Mouse (Mus musculus) thymus, postnatal 36 days (tissue): ENCODE measurements around the gene Neurl1b.

ENCODE experiments used
- DNase-seq, 2 experiments: peaks; one replicate each; pipeline ENCODE4 v3.0.0; 2022; ENCODE audit warnings: mixed read lengths in 2 of 2

The Neurl1b gene

DNA sequence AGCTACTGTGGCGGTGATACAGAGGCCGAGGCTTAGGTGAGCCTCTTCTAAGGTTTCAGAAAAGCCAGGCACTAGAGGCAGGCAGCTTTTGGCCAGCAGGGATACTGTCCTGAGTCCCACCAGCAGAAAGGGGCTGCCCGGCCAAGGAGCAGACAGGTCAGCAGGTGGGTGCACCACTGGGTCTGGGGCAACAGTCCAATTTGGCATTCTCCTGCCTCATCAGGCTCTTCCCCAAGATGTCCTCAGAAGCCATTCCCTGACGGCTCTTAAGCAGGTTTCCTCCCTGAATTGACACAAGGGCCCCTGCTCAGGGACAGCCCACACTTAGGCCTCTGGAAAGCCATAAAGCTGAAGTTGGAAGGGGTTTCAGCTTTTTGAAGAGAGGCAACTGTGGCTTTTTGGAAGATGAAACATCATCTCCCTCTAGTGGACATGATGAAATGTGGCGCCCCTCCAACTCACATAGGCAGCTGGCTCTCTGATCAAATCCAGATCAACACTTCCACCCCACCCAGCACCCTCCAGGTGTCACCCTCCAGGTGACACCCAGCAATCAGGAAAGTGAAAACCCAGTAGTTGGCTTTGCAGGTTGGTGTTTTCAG, 37.8 kb downstream of the Neurl1b start:
- DNase-seq, result peak in 1 of 2 experiments; percentile 27

DNA sequence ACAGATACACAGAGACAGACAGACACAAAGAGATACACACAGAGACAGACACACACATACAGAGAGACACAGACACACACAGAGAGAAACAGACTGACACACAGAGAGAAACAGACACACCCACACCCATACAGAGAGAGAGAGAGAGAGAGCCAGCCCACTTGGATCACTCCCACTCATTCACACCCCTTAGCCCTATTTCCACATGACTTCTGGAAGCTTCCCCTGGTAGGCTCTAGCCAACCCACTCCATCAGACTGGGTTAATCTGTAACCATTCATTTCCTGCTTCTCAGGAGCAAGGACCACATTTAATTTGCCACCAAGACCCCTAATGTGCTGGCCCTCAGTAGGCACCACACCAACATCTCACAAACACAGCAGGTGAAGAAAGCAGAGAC, 42.9 kb downstream of the Neurl1b start:
- DNase-seq, result no peak

DNA sequence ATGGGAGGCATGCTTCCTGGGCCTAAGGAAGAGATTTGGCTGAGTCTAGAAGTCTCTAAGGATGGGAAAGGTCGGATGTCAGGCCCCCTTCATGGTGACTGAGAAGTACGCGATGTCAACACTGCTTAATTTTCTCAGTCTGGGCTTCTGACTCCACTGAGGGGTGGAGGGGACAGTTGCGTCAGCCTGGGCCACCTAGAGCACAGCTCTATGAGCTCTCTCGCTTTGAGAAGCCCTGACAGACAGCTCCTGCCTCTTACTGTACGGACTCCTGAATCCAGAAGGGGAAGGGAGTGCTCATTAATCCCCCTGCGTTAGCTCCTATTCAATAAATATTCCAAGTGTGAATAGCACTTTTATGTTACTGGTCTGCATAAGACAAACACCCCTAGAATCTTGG, 43.4 kb downstream of the Neurl1b start:
- no peak for DNase-seq

DNA sequence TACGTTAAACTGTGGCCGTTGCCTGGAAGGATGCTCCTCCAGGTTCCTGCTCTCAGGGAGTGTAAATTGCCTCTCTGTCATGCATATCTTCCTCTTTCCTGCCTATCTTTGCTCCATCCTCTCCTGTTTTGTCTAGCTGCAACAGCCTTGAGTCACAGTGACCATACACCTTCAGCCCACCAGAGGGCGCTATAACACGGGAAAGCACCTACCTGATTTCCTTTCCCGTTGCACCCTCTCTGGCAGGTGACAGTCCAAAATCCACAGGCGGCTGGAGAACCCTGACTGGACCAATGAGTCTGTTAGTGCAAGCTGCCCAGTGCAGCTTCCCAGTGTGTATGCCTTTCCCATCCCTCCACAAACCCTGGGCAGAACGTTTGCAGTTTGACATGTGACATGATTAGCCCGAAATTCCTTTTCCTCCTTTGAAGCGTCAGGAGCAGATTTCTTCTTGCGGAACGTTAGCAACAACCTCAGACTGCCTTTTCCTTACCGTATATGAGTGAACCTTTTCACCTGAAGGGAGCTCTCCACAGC, 48.1 kb downstream of the Neurl1b start:
- peak; percentile 62 to 72 for DNase-seq

DNA sequence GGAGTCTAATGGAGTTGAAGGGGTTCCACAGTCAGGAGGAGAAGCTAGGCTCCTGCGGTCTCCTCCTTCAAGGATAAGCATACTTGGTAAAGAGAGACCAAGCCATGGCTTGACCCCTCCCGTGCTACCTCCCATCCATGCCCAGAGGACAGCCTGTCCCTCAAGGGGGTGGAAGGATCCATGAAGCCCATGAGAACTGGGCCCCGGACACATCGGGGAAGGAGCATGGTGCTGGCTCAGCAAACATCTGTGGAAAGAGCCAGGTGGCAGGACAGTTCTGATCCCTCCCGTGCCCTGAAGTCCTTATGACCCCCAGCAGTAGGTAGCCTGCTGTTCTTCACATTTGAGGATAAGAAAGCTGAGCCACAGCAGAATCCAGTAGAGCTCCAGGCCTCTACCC, 48.8 kb downstream of the Neurl1b start:
- no peak for DNase-seq

DNA sequence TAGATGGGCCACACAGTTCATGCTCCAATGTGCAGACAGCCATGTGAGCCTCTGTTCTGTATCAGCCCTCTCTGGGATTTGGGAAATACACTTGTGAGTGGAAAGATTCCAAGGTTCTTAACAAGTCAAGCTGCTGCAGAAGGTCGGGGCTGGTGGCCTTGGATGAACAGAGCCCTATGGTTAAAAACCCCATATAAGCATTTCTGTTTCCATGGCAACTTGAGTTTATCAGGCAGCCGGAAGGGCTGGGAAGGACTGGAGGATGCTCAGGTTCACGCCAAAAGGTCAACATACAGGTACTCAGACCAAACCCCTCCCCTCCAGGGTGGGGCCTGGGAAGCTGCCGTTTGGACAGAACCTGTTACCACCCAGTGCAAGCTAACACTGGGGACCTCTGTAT, 49.4 kb downstream of the Neurl1b start:
- no peak for DNase-seq

DNA sequence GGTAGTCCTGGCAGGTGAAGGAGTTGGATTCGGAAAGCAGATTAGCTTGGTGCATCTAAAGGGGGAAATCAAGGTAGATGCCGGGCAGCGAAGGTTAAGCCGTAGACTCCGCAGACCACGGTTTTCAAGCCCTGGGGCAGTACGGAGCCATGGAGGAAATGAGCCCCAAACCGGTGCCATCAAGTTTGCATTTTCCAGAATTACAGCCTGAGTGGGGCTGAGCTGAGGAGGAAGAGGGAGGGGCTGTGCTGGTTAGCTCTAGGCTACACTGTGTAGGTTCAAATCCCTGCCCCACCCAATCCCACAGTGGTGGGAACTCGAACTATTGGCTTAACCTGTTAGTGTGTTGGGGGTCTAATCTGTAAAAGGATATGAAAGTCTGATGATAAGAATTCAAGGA, 49.9 kb downstream of the Neurl1b start:
- DNase-seq, result no peak

DNA sequence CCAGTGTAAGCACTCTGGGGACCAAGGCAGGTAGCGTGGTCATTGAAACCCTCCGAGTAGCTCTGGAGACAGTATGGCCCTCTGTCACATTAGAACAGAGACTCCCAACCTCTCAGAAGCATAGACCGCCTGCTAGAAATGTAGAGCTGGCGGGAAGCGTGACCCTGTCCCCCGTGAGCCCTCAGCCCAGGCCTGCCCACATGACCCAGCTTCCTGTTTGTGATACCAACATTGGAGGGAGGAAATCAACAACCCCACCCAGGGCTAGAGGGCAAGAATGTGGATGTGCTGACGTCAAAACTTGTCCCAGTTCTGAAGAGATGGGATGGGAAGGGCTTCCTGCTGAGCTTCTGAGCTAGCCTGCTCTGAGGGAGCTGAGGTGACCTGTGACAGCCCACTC, 50.3 kb downstream of the Neurl1b start:
- DNase-seq, result no peak

DNA sequence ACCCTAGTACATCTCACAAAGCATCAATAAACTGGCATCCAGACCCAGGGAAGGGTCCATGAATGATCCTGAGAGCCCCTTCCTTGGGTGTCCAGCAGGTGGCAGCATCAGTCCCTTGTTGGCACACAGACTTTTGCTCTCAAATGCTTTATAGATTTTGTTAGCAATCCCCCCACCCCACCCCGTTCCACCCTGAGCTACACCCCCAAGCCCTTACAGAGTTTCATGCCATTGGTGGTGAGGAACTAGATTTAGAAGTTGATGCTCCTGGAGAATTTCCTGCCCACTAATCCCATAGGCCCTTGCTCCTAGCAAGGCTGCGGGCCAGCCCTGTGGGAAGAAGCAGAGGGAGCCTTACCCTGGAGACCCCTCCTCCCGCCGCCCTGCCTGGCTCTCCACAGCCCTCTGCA, 52.1 kb downstream of the Neurl1b start:
- peak; percentile 70 to 74 for DNase-seq

DNA sequence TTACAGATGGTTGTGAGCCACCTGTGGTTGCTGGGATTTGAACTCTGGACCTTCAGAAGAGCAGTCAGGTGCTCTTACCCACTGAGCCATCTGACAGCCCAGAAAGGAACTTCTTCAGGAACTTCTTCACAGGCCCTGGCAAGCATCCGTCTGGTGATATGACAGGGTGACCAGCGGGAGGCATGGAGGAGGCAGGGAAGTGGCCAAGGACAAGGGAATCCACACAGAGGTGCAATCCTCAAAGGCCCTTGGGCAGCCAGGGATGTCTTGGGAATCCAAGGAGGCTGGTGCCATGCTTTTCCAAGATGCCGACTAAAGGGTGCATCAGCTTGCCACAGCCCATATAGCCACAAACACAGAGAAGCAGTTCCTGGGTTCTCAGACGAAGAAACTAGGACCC, 53.0 kb downstream of the Neurl1b start:
- no peak for DNase-seq

DNA sequence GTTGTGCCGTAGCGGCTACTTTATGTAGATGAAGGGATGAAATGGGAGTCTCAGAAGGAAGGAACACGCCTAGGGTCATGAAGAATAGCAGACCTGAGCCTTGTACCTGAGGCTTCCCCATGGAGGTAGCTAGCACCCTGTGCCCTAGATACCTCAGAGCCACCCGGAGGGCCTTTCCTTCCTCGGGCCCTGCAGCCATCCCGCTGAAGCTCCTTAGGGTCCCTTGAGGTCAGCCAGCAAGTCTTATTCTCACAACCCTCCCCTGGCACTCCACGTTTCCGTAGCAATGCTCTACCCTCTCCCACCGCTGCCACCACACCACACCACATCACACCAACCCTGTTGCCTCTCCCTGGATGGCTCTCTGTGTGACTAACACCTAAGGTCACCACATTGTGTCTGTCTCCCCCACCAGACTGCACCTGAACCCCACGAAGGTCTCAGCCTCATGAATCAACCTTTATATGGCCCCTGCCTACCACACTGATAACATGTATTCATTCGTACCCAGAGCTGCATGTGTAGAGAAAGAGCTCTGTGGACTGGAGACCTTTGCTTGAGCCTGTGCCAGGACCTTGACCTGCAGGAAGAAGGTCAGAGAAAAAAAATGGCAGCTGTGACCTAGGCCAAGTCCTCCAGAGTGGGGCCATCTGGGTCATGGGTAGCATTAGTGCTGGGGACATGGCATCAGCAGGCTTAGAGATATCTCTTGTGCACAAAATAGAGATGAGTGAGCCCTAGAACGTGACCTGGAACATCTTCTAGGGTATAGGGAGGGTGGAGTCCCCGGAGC, 53.7 kb downstream of the Neurl1b start:
- DNase-seq, result no peak

DNA sequence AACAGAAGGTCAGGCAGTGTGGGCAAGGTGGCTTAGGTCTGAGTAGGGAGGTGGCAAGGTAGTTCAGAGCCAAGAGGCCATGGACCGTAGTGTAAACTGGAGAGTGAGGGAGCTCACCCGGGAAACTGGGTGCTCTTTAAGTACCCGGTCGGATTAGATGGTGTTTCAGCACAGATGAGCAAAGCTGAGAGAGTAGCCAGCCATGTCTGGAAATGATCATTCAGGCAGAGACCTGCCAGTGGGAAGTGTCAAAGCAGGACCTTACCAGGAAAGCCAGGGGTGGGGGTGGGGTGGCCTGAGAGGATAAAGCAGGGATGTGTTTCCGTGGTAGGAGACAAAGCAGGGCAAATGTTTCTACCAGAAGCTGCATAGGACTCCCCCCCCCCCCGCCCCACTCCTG, 62.2 kb downstream of the Neurl1b start:
- no peak for DNase-seq

DNA sequence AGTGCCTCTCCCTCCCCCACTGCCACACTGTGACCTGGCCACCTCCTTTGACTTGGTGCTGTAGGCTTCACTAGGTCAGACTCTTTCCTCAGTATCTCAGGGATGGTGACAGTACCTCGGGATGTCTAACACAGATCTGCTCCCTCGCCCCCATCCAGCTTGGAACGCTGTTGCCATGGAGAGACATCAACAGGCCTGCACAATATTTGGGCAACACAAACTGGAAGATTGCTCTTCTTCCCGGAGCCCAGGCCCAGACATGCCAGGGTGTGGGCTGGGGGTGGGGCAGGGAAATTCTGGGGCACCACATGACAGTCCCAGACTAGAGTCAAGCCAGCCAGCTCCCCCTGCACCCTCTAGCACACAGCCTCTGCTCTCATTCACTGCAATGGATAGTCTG, 64.0 kb downstream of the Neurl1b start:
- DNase-seq, result no peak

DNA sequence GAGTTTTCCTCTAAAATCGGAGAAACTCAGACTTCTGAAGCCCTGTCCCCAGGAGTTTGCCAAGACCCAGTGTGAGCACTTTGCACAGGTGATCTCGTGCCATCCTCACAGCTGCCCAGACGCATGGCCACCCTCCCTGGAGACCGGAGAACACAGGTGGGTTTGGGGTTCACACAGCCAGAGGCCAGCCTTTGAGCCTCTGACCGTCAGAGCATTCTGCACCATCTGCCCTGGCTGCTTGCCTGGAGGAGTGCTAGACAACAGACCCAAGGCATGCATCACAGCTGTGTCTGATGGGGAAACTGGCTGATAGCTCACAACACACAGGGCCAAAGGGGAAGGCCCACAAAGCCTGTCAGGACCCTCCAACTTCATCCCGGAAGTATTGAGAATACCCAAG, 65.0 kb downstream of the Neurl1b start:
- DNase-seq, result no peak

DNA sequence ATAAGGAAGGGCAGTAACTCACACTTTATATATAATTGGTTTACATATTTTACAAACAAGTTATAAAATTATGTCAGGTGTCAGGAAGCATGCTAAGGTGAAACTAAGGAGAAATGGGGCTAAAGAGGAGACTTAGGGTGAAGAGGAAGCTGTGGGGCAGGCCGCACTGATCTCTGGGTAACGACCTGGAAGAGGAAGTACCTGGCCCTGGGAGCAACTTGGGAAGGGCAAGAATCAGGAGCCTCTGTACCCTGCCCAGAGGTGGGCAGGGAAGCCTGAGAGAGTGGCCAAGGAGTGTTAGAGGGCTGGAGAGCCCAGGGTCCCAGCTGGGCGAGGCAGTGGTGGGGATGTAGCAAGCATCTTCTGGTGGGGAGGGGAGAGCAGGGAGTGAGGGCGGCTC, 66.3 kb downstream of the Neurl1b start:
- no peak for DNase-seq

DNA sequence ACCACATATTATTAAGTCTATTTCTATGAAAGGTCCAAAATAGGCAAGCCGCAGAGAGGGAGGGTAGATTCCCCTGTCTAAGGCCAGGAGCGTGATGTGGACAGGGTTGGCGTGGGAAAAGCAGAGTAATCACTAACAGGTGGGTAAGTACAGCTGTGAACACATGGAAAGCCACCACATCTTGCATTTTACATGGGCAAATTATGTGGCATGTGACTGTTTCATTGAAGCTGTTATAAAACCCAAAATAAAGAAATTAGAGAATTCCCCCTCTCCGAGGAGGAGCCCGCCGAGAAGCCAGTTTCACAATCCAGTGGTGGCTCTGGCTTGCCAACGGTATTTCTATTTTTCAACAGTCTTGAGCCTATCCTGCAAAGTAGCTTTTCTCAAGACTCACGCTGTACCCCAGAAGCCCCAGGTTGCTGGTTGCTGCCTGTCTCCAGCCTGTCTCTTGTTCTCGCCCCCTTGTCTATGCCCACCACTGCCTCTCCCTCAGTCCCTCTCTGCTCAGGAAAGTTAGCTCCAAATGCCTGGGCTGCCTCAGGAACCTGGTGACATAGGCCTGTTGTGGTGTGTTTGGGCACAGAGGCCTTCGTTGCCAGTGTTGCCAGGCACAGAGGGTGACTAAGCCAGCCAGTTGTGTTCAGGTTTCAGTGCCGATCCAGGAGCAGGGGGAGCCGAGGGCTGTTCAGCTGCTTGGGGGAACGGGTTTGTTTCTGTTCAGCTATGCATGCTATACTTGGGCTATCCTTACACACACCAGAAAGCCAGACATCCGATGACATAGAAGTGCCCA, 70.2 kb downstream of the Neurl1b start:
- no peak for DNase-seq

DNA sequence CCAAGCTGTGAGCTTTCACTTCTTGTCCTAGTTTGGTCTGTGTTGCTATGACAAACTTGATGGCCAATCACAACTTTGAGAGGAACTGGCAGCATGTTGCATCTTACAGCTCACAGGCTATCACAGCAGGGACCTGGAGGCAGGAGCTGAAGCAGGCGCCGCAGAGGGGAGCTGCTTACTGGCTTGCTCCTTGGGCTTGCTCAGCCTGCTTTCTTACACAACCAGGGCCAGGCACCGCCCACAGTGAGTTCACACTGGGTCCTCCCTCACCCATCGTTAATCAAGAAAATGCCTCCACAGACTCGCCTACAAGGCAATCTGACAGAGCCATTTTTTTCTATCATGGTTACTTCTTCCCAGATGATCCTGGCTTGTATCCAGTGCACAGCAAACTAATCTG, 72.6 kb downstream of the Neurl1b start:
- no peak for DNase-seq

DNA sequence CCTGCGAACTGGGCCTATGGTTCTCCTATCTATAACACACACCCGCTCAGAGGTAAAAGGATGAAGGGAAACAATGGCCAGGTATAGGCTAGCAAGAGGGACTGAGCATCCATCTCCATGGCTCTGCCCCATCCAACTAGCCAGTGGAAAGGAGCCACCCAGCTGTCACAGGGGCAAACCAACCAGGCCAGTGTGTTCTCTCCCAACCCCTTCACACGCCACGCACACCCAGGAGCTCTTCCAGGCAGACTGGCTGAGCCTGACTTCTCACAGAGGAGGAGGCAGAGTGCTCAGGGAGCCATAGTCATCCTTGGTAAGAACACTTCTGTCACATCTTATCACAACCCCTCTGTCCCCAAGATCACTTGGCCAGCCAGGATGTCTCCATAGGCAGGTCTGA, 73.3 kb downstream of the Neurl1b start:
- DNase-seq, result no peak

DNA sequence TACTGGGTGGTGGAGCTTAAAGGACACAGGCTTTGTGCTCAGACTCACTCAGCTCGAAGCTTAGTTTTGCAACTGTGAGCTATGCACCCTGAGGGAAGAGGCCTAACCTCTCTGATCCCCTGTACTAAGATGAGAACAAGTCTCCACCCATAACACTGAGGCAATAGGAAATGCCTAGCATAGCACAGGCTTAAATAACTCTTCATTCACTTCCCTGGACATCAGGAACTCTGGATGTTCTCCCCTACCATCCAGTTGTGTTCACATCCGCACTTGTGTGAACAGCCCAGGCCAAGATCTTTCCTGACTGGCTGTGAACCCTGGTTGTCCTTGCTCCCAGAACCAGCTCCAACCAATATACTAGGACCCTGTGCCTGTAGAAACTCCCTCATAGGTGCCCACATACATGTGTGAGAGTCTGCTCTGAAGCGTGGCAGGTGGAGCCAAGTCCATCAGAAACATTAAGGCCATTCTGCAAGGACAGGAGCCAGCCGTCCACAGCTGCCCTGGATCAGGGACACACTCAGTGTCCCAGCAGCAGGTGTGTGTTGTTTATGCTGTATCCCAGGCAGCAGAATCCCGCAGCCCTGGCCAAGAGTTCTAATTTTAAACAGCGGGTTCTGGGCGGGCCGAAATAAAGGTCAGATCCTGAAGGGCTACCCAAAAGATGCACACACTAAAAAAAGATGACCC, 74.2 kb downstream of the Neurl1b start:
- DNase-seq, result no peak

DNA sequence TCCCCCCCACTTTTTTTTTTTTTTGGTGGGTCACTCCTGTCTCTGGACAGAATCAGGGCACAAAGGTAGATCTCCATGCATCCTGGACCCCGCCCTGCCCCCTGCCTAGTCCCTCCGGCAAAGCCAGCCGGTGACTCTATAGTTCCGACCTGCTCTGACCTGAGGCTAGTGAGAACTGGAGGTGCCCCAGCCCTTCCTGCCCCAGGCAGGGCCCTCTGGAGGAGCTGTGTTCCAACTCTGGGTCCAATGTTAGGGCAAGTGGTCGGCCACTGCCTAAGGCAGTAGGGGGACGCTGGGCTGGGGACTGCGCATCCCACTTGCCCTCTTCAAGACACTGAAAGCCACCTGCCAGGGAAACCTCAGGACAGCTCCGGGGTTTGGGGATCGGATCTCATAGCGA, 75.4 kb downstream of the Neurl1b start:
- no peak for DNase-seq

DNA sequence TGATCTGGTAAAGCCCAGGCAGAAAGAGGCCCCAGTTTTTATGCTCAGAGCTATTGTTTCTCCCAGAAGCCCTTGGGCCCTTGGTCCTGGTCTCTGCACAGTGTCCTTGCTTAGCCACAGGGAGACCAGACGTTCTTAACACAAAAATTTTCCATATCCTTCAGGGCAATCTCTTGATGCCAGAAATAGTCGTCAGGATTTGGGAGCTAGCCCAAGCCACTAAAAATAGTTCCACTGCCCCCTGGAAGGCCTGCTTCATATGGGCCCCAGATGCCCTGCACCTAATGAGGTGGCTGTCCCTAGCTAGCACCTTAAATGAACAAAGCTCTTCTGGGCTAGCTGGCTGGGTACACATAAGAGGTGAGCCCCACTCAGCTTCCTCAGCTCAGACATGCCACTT, 76.3 kb downstream of the Neurl1b start:
- DNase-seq, result no peak

DNA sequence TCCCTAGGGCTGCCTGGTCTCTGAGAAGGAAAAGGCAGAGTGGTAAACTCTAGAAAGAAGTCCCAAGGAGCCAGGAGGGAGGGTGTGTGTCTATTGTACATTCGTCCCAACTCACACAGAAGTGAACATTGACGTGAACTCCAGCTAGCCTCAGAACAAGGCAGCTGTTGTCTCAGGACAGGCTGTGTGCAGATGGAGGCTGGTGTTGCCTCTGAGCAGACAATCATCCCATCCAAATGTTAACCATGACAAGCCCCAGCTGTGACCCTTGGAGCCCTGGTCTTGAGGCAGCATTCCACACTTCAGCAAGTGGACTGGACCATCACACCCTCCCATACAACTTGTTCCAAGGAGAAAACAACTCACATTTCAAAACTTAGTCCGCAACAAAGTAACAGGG, 77.6 kb downstream of the Neurl1b start:
- no peak for DNase-seq
